Mouse (Mus musculus) cerebellum, adult 2 months (tissue): ENCODE measurements around the gene Tyro3.

Experiments used
- CTCF ChIP-seq: fragments of 200-500 bp; IDR thresholded peaks from 2 replicates; pipeline ENCODE4 v1.5.1; 2011; ENCODE audit warnings: low read depth, mild to moderate bottlenecking, control low read depth, low read length, moderate library complexity, borderline replicate concordance; ENCODE audit not compliant: insufficient read depth
- POLR2A ChIP-seq: fragments of 200-500 bp; IDR thresholded peaks from 2 replicates; pipeline ENCODE4 v1.6.1; 2011; ENCODE audit warnings: low read length, control low read depth, borderline replicate concordance; ENCODE audit not compliant: insufficient read depth

- TF ChIP-seq CTCF = no peak
- TF ChIP-seq POLR2A = no peak
Observed at GRCm38 (mm10) chr2:119805536-119805935, 8.0 kb downstream of the Tyro3 start.
